Mouse (Mus musculus): ENCODE data around the gene Setmar.
"Not testable (repeated sequence)": the region's sequence is repeated elsewhere in the genome, so short reads cannot be mapped to it uniquely, and the experiment has no call there.

Gene Setmar

GRCm38 (mm10) chr6:108064918-108065526 is at the start of gene Setmar:
Gene Setmar (plus strand): TSS chr6:108065045.
- DNase-seq (ENCODE audit: low spot score): peak; percentile 90

- DNase-seq (ENCODE audit: low spot score): no peak
These were observed 43.2 kb upstream of the Setmar start for GRCm38 (mm10) chr6:108021646-108022045.

GRCm38 (mm10) chr6:108055041-108055440 is 9.8 kb upstream of the Setmar start:
- not testable (repeated sequence) for DNase-seq (ENCODE audit: low spot score)

GRCm38 (mm10) chr6:108055946-108056345 is 8.9 kb upstream of the Setmar start:
- no peak for DNase-seq (ENCODE audit: low spot score)

- no peak for DNase-seq (ENCODE audit: low spot score)
These were observed 7.5 kb upstream of the Setmar start for GRCm38 (mm10) chr6:108057353-108057752.

GRCm38 (mm10) chr6:108058066-108058465 is 6.8 kb upstream of the Setmar start:
- no peak for DNase-seq (ENCODE audit: low spot score)

GRCm38 (mm10) chr6:108061121-108061520 is 3.7 kb upstream of the Setmar start:
- no peak for DNase-seq (ENCODE audit: low spot score)

DNA sequence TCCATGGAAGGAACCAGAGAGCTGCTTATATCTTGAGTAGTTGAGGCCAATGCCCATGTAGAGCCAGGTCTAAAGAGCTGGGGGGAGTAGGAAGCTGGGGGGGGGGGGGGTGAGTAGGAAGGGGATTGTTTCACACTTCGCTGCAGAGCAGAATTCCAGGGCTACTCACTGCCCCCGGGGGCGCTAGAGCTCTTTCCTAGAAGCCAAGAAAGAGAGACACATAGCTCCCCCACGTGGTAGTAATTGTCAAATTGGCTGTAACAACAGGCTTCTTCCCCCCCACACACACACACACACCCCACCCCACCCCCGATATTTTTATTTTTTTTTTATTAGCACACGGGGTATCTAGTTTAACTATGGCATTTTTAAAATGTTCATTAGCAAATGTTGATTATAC is 738 bp downstream of the Setmar start:
- peak; percentile 23 for DNase-seq (ENCODE audit: low spot score)

DNA sequence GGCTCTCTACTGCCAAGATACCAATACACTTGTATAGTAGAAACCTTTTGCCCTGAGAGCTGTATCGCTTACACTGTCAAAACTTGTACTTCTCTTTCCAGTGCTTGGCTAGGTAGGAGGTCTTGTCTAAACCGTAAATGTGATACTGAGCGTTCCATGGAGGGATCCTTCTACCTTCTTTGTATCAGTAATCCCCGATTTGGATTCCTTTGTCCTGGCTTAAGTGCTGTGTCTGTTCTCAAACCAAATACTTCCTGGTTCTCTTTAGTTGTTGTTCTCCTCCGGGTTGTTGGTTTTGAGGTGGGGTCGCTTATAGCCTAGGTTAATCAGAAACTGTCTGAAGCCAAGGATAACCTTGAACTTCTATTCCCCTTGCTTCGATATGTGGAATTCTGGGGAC is 6.1 kb downstream of the Setmar start:
- no peak for DNase-seq (ENCODE audit: low spot score)

- DNase-seq (ENCODE audit: low spot score): no peak
These were observed 8.2 kb downstream of the Setmar start for GRCm38 (mm10) chr6:108073071-108073470.

GRCm38 (mm10) chr6:108073931-108074330 is 9.1 kb downstream of the Setmar start:
- DNase-seq (ENCODE audit: low spot score): no peak

DNA sequence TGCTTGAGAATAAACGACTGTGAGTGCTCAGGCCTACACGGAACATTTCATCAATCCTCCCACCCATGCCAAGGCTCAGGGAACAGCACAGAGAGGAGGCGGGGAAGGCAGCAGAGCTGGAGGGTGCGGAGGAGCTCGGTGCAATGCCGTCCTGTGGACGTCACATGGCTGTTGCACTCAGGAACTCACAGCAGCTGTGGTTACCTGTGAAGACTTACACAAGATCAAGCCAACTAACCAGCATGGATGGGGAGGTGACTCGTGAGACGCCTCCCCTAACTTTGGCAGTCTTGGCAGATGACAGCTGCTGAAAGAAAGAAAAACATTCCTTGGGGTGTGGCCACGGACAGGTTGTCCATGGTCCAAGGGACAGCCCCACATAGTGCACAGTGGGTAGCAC is 9.8 kb downstream of the Setmar start:
- DNase-seq (ENCODE audit: low spot score): no peak

DNA sequence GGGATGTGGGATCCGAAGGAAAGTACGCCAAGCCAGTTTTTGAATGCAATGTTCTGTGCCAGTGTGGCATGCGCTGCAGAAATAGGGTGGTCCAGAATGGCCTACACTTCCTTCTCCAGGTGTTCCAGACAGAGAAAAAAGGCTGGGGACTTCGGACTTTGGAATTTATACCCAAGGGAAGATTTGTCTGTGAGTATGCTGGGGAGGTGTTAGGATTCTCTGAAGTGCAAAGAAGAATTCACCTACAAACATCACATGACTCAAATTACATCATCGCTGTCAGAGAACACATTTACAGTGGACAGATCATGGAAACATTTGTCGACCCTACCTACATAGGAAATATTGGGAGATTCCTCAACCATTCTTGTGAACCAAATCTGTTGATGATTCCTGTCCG is 11.0 kb downstream of the Setmar start:
- DNase-seq (ENCODE audit: low spot score): no peak

DNA sequence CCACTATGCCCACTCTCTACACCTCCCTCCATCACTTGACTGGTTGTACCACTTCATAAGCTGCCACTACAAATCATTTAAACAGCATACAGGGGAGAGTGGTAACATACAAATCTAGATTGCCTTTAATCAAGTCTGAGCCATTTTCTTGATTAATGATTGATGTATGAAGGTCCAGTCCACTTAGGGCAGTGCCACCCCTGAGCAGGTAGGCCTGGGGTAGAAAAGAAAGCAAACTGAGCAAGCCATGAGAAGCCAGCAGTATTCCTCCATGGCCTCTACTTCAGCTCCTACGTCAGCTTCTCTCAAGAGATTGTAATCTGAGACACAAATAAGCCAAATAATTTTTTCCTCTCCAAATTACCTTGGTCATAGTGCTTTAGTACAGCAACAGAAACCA is 26.5 kb downstream of the Setmar start:
- DNase-seq (ENCODE audit: low spot score): no peak

DNA sequence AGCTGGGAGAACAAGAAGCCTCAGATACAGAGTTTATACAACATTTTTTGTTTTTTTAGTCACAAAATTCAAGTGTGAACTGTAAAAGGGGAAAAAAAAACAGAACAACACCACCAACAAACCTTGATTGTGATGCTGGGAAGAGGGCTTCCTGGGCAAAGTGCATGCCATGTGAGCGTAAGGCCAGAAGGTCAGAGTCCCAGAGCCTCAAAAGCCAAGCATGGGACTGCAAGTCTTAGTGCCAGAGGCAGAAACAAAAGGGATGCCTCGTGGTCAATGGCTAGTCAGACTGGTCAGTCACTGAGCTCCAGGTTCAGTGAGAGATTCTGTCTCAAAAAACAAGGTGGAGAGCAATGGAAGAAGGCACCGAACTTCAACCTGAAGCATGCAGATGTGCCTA is 27.8 kb downstream of the Setmar start:
- no peak for DNase-seq (ENCODE audit: low spot score)

GRCm38 (mm10) chr6:108093449-108093848 is 28.6 kb downstream of the Setmar start:
- no peak for DNase-seq (ENCODE audit: low spot score)

DNA sequence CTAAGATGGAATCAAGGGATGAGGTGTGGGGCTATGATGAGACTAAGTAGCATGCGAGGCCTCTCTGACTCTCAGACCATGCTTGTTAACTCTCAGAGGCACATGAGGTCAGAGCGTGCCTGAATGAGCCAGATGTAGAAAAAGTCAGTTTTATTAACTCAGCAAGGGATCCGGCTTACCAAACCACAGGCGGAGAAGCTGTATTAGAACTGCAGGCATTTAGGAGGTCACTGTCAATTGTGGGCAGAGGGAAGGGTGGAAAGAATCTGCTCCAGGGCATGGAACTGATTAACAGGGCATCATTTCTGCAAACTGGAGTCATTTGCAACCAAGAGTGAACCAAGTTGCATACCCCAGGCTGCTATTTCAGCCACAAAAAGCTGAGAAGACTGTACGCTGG is 30.6 kb downstream of the Setmar start:
- no peak for DNase-seq (ENCODE audit: low spot score)

- no peak for DNase-seq (ENCODE audit: low spot score)
These were observed 33.5 kb downstream of the Setmar start for GRCm38 (mm10) chr6:108098171-108098845.

DNA sequence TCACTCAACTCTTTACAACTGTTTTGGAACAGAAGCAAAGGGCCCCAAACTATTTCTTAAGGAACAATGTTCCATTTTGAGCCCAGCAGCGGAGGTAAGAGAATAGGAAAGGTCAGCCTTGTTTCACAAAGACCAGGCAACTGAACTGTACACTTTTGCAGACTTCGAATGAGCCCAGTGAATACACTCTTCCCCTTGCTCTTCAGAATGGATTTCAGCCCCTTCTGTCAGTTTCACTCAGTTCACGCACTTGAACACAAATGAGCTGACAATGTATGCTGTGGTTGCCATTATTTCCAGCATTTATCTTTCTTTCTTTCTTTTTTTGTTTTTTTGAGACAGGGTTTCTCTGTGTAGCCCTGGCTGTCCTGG is 34.0 kb downstream of the Setmar start:
- no peak for DNase-seq (ENCODE audit: low spot score)

GRCm38 (mm10) chr6:108101936-108102830 is 37.3 kb downstream of the Setmar start:
- DNase-seq (ENCODE audit: low spot score): no peak

DNA sequence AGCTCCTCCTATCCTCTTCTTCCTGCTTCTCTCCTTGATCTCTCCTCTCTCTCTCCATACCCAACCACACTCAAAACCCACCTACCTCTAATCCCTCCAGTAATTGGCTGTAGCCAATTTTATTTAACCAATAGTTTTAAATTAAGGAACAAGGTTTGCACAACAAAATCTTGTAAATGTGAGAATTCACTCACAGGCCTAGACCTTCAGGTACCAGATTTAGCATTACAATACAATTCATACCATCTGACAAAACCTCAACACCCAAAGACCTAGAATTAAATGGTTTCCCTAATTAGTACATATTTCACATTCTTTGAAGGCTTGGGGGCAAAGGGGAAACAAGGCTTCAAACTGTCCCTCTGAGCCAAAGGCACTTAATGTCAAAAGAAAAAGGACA is 42.5 kb downstream of the Setmar start:
- DNase-seq (ENCODE audit: low spot score): no peak

- DNase-seq (ENCODE audit: low spot score): no peak
These were observed 45.5 kb downstream of the Setmar start for GRCm38 (mm10) chr6:108110336-108110735.

GRCm38 (mm10) chr6:108111693-108112092 is 46.8 kb downstream of the Setmar start:
- DNase-seq (ENCODE audit: low spot score): no peak
